Mouse (Mus musculus): ENCODE measurements around the gene Rab43. TPM values are rescaled to one million over a fixed set of nuclear protein-coding genes. Genes with fewer than 3 reads are reported as not detected.
A peak's percentile ranks its signal among the peaks of the same experiment; 100 is the strongest.

Gene Rab43
- polyA plus RNA-seq, 1 experiment, result 14.8 TPM

GRCm38 (mm10) chr6:87778294-87779173, 33.4 kb downstream of the Rab43 start:
- H3K79me2 ChIP-seq (ENCODE audit: control insufficient read depth, insufficient read depth), result no peaks in the 10 kb centered on the region
- TF ChIP-seq POLR2A (IDR thresholded peaks at IDR 0.05; ENCODE audit: insufficient read length, low read depth) (no peak), TCF12 (IDR thresholded peaks at IDR 0.05; ENCODE audit: insufficient read depth, poor library complexity, severe bottlenecking) (no peak), MAX (IDR thresholded peaks at IDR 0.05; ENCODE audit: low read depth) (no peak), POLR2AphosphoS2 (IDR thresholded peaks at IDR 0.05; ENCODE audit: insufficient read length, low read depth) (no peak), MYOG (IDR thresholded peaks at IDR 0.05; ENCODE audit: control insufficient read depth in 1 of 3, insufficient read depth in 1 of 3, insufficient read length in 2 of 3, low read depth in 2 of 3) (no peak), TCF3 (IDR thresholded peaks at IDR 0.05; ENCODE audit: insufficient read length, low read depth) (no peak), REST (IDR thresholded peaks at IDR 0.05; ENCODE audit: insufficient read depth, insufficient read length) (no peak), MYOD1 (IDR thresholded peaks at IDR 0.05; ENCODE audit: control insufficient read depth in 1 of 3, insufficient read length in 2 of 3, low read depth in 2 of 3) (no peak), SRF (IDR thresholded peaks at IDR 0.05; ENCODE audit: control insufficient read depth, insufficient read length, low read depth) (no peak), USF1 (IDR thresholded peaks at IDR 0.05; ENCODE audit: low read depth) (no peak), CEBPB (IDR thresholded peaks at IDR 0.05; ENCODE audit: insufficient read depth, poor library complexity, severe bottlenecking) (no peak), E2F4 (IDR thresholded peaks at IDR 0.05; ENCODE audit: insufficient read depth) (no peak)
- no peak overlapping the region for H3K4me3 ChIP-seq
- no peak overlapping the region for H3K4me2 ChIP-seq (ENCODE audit: low read depth)
- H3K27me3 ChIP-seq (ENCODE audit: control insufficient read depth, insufficient read depth, insufficient read length), result no peaks in the 10 kb centered on the region
- no peak overlapping the region for H3ac ChIP-seq (ENCODE audit: control insufficient read depth, insufficient read length)
- H3K36me3 ChIP-seq (ENCODE audit: control insufficient read depth, insufficient read depth), result no peaks in the 10 kb centered on the region

- TF ChIP-seq TCF12 (IDR thresholded peaks at IDR 0.05; ENCODE audit: insufficient read depth, poor library complexity, severe bottlenecking) (no peak), POLR2A (IDR thresholded peaks at IDR 0.05; ENCODE audit: insufficient read length, low read depth) (no peak), USF1 (IDR thresholded peaks at IDR 0.05; ENCODE audit: low read depth) (no peak), MAX (IDR thresholded peaks at IDR 0.05; ENCODE audit: low read depth) (no peak), MYOD1 (IDR thresholded peaks at IDR 0.05; ENCODE audit: control insufficient read depth in 1 of 3, insufficient read length in 2 of 3, low read depth in 2 of 3) (no peak), TCF3 (IDR thresholded peaks at IDR 0.05; ENCODE audit: insufficient read length, low read depth) (no peak), CEBPB (IDR thresholded peaks at IDR 0.05; ENCODE audit: insufficient read depth, poor library complexity, severe bottlenecking) (no peak), SRF (IDR thresholded peaks at IDR 0.05; ENCODE audit: control insufficient read depth, insufficient read length, low read depth) (no peak)
- Histone ChIP-seq H3K36me3 (ENCODE audit: control insufficient read depth, insufficient read depth) (no peaks in the 10 kb centered on the region), H3K4me2 (ENCODE audit: low read depth) (no peak within 1 kb of the TSS), H3K4me3 (no peak within 1 kb of the TSS), H3K27me3 (ENCODE audit: control insufficient read depth, insufficient read depth, insufficient read length) (no peaks in the 10 kb centered on the region), H3ac (ENCODE audit: control insufficient read depth, insufficient read length) (no peak within 1 kb of the TSS), H3K79me2 (ENCODE audit: control insufficient read depth, insufficient read depth) (no peaks in the 10 kb centered on the region)
These were observed 34.1 kb downstream of the Rab43 start, which contains the start of gene Gp9 for GRCm38 (mm10) chr6:87777842-87778241. Gp9 (plus strand) TSS chr6:87778072.

DNA sequence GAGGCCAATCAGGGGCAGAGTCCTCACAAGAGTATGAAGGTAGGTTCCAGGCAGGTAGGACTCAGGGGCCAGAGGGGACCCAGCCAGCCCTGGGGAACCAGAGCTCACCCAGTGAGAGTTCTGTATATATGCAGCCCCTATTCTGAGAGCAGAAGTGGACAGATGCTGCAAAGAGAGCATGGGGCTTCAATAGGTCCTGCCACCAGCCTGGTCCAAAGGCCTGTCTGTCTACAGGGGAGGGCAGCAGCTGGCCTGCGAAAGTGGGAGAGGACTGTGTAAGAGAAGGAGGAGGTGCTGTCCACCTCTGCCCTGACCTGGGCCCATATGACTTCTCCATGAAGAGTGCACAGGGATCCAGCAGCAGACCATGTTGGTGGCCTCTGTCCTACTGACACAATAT, 35.3 kb downstream of the Rab43 start:
- Histone ChIP-seq H3K79me2 (ENCODE audit: control insufficient read depth, insufficient read depth) (no peaks in the 10 kb centered on the region), H3K27me3 (ENCODE audit: control insufficient read depth, insufficient read depth, insufficient read length) (no peaks in the 10 kb centered on the region), H3K4me2 (ENCODE audit: low read depth) (no peak overlapping the region), H3K4me3 (no peak overlapping the region), H3ac (ENCODE audit: control insufficient read depth, insufficient read length) (no peak overlapping the region), H3K36me3 (ENCODE audit: control insufficient read depth, insufficient read depth) (no peaks in the 10 kb centered on the region)
- TF ChIP-seq TCF12 (IDR thresholded peaks at IDR 0.05; ENCODE audit: insufficient read depth, poor library complexity, severe bottlenecking), result no peak
- TF ChIP-seq SRF (IDR thresholded peaks at IDR 0.05; ENCODE audit: control insufficient read depth, insufficient read length, low read depth), result no peak
- no peak for TF ChIP-seq CEBPB (IDR thresholded peaks at IDR 0.05; ENCODE audit: insufficient read depth, poor library complexity, severe bottlenecking)
- no peak for TF ChIP-seq TCF3 (IDR thresholded peaks at IDR 0.05; ENCODE audit: insufficient read length, low read depth)
- no peak for TF ChIP-seq REST (IDR thresholded peaks at IDR 0.05; ENCODE audit: insufficient read depth, insufficient read length)
- TF ChIP-seq MYOG (IDR thresholded peaks at IDR 0.05; ENCODE audit: control insufficient read depth in 1 of 3, insufficient read depth in 1 of 3, insufficient read length in 2 of 3, low read depth in 2 of 3), result no peak
- no peak for TF ChIP-seq POLR2A (IDR thresholded peaks at IDR 0.05; ENCODE audit: insufficient read length, low read depth)
- no peak for TF ChIP-seq E2F4 (IDR thresholded peaks at IDR 0.05; ENCODE audit: insufficient read depth)
- TF ChIP-seq MAX (IDR thresholded peaks at IDR 0.05; ENCODE audit: low read depth), result no peak
- TF ChIP-seq USF1 (IDR thresholded peaks at IDR 0.05; ENCODE audit: low read depth), result no peak
- TF ChIP-seq POLR2AphosphoS2 (IDR thresholded peaks at IDR 0.05; ENCODE audit: insufficient read length, low read depth), result no peak
- no peak for TF ChIP-seq MYOD1 (IDR thresholded peaks at IDR 0.05; ENCODE audit: control insufficient read depth in 1 of 3, insufficient read length in 2 of 3, low read depth in 2 of 3)

GRCm38 (mm10) chr6:87775588-87776245, 36.2 kb downstream of the Rab43 start:
- Histone ChIP-seq H3ac (ENCODE audit: control insufficient read depth, insufficient read length) (no peak overlapping the region), H3K27me3 (ENCODE audit: control insufficient read depth, insufficient read depth, insufficient read length) (no peaks in the 10 kb centered on the region), H3K4me3 (no peak overlapping the region), H3K36me3 (ENCODE audit: control insufficient read depth, insufficient read depth) (no peaks in the 10 kb centered on the region), H3K4me2 (ENCODE audit: low read depth) (no peak overlapping the region), H3K79me2 (ENCODE audit: control insufficient read depth, insufficient read depth) (no peaks in the 10 kb centered on the region)
- TF ChIP-seq MYOG (IDR thresholded peaks at IDR 0.05; ENCODE audit: control insufficient read depth in 1 of 3, insufficient read depth in 1 of 3, insufficient read length in 2 of 3, low read depth in 2 of 3), result peak in 1 of 3 experiments; percentile 57
- no peak for TF ChIP-seq SRF (IDR thresholded peaks at IDR 0.05; ENCODE audit: control insufficient read depth, insufficient read length, low read depth)
- TF ChIP-seq MYOD1 (IDR thresholded peaks at IDR 0.05; ENCODE audit: control insufficient read depth in 1 of 3, insufficient read length in 2 of 3, low read depth in 2 of 3), result peak in 2 of 3 experiments; percentile 75 to 77

All from myocyte (in vitro differentiated cells).